Mouse (Mus musculus) liver, embryonic 14.5 days (tissue): ENCODE measurements at regions not wholly inside any gene's neighbourhood (a gene's known extent, or its start where the extent isn't known, plus 50 kb on each side); places are given as distances from the start of the nearest gene placed in this dataset.

Source experiments
- CTCF ChIP-seq: IDR thresholded peaks from 2 replicates; pipeline ENCODE4 v1.5.1; 2016; ENCODE audit warnings: antibody characterized with exemption, low read depth, control low read depth
- EP300 ChIP-seq: IDR thresholded peaks from 2 replicates; pipeline ENCODE4 v1.6.1; 2016; ENCODE audit warnings: antibody characterized with exemption, low read depth

DNA sequence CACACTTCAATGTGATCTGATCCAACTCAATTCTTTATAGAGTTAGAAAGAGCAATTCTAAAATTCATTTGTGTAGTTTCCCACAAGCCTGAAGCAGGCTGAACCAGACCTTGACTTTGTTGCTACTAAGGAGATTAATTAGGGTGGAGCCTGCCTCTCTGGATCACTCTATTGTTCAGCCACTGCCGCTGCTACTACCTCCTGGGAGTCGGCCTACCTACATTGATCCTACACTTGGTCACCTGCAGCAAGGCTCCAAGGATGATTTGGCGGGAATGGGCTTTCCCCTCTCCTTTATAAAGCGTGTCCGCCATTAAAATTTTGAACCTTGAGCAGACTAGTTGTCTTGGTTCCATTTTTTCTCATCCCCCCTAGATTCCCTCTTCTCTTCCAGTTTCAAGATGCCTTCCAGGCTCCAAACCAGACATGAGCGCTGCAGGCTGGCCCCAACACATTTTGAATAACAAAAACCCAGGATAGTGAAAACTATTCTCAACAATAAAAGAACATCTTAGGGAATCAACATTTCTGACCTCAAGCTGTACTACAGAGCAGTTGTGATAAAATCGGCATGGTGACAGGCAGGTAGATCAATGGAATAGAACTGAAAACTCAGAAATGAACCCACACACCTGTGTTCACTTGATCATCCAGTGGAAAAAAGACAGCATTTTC lies 251.6 kb upstream of the Tacstd2 start:
- no peak for TF ChIP-seq CTCF
- no peak for TF ChIP-seq EP300
